Mouse (Mus musculus) CD4-positive helper T cell, adult 2 months (primary cell): ENCODE data around the gene Slc34a3.
A peak's percentile ranks its signal among the peaks of the same experiment; 100 is the strongest.

Experiments
- DNase-seq: peaks from one replicate; pipeline ENCODE4 v3.0.0-alpha.2; 2012; ENCODE audit warnings: low read depth, missing footprints, low spot score

Slc34a3 gene

DNA sequence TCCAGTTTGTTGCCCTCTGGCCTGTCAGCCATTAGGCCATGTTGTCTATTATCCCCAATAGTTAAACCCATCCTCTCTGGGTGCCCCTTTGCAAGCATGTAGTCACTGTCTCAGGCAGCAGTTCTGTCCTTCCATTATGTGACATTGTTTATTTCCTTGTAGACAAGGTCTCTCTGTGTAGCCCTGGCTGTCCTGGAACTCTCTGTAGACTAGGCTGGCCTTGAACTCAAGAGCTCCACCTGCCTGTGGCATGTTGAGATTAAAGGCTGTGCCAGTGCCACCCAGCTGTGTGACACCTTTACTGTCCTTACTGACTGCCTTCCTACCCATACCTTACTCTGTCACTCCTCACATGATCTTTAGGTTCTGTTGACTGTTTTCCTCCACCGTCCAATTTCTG, 18.2 kb upstream of the Slc34a3 start:
- DNase-seq = peak; percentile 44

GRCm38 (mm10) chr2:25246183-25247072, 12.3 kb upstream of the Slc34a3 start, which contains the start of gene AL732309.1:
AL732309.1 (minus strand) TSS chr2:25246863.
- DNase-seq = no peak

DNA sequence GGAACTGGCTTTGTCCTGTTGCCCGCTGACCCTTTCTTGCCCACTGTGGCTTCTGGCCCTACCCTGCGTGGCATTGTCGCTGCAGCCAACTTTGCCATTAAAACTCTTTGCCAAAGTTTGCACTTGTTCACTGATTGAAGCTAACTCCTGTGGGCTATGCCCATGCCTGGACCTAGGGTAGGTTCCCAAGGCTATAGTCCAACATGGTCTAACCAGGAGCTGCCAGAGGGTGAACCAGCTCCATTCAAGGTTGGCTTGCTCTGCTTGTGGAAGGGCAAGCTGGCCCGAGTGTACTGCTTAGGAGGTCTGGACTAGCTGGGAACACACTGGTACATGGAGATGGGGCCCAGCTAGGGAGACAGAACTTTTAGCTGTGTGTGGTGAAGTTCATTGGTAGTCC, 10.0 kb upstream of the Slc34a3 start:
- no peak for DNase-seq

GRCm38 (mm10) chr2:25243342-25243741, 9.2 kb upstream of the Slc34a3 start:
- DNase-seq = no peak

GRCm38 (mm10) chr2:25242101-25242506, 7.9 kb upstream of the Slc34a3 start, which contains the start of the genes Rnf208 and Cysrt1:
Rnf208 (plus strand) TSS chr2:25242255.
Cysrt1 (minus strand) TSS chr2:25242452.
- DNase-seq = peak; percentile 46

DNA sequence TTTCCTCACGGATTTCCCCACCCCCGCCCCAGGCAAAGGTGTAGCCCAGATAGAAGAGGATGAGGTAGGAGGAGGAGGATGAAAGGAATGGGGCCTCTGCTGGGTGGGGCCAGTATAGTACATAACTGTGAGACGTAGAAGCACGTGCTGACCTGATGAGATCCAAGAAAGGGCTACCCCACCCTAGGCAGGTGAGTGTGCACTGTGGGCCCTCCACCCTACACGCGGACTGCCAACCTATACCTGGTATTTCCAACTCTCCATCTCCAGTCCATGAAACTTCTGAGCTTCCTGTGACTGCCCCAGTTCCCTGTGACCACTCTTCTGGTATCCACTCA, 7.2 kb upstream of the Slc34a3 start:
- peak; percentile 36 for DNase-seq

- DNase-seq = peak; percentile 66
Observed at GRCm38 (mm10) chr2:25240723-25241437, 6.7 kb upstream of the Slc34a3 start.

DNA sequence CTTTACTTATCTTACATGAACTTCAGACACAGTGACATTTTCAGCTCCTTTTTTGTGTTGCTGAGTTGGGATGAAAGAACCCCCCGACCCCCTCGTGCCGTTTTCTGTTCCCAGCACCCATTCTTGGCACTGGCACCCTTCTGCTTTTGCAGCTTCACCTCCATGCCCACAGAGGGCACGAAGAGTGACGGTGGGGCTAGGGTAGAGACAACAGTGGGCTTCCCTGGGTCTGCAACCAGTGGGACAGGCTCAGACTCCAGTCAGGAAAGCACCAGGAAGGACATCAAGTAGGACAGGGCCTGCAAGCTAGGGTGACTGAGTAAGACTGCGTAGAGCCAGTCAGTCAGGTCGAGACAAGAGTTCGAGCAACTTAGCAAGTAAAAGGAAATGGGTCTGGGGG, 6.1 kb upstream of the Slc34a3 start:
- no peak for DNase-seq

- no peak for DNase-seq
Observed at GRCm38 (mm10) chr2:25239766-25240165, 5.6 kb upstream of the Slc34a3 start.

GRCm38 (mm10) chr2:25238106-25238505, 3.9 kb upstream of the Slc34a3 start:
- no peak for DNase-seq

DNA sequence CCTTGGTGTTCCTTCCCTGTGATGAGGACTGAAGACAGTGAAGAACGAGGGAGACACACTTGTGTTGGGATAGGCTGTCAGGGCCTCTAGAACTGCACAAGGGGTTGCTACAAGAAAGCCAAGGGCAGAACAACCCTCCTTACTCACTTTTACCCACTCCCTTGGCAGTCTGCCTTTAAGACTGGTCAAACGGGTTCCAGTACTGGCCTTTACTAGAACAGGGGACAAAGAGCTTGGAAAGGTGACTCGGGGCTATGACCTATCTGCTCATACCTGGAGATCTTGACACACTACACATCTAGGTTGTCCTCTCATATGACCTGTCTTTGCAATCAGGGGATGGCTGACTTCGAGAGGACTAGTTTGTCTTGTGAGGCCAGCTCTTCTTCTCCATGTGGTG, 3.4 kb upstream of the Slc34a3 start:
- DNase-seq = no peak

DNA sequence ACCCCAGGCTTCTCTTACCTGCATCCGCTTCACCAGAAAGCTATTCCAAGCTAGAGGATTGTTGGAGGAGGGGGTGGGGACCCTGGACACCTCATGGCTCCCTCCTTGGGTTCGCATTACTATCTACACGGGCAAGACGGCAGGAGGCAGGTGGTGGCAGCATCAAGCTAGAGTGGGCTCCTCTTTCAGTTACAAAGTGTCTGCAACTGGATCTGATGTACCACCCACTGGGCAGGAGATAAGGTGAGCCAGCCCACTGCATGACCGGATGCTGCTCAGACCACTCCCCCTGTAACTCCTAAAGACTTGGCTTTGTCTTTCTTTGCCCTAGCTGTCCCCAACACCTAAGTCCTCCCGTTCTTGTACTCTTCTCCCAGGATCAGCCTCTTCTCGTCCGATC, 2.5 kb upstream of the Slc34a3 start, which contains the start of gene Rnf224:
Gene Rnf224 (minus strand): TSS at position 174 of the 400 bp plus-strand sequence.
- no peak for DNase-seq

DNA sequence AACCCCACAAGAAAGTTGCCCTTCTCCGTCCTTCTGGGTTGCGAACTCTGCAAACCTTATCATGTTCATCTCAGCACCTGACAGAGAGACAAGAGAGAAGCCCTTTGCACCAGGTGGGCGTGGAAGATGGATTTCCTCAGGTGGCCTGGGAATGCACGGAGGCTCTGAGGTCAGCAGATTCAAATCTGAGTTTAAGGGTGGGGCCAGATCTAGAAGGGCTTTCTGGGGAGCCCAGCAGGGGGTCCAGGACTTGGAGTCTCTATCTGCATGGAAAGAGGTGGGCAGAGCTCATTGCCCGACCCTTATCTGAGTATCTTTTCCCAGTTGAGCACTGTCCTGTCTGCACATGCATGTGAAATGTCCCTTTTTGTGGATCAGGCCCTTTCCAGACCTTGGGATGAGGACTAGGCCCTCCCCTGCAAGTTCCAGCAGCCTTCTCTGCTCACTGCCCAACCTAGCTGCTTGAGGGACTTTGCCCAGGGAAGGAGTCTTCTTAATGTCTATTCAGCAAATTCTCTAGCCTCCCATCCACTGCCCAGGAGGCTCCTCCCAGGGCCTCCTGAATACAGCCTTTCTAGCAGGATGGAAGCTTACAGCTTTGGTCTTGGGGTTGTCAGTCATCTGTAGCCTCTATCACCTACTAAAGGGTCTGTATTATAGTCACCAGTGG, 522 bp upstream of the Slc34a3 start:
- no peak for DNase-seq

DNA sequence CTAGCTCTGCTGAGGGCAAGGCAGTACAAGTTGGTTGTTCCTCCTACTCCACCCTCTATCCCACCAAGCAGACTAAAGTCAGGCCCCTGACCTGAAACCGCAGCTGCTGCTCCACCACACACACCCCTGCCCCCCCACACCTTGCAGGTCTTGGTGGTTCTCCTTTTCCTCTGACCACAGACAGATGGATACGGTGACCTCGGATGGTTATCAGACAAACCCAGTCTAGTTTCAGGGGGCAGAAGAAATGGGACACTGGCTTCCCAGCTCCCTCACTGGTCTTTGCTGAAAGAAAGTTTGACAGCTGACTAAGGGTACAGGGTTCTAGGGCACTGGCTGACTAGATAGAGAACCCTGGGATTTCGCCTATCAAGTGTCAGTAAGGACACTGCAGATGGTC, 743 bp downstream of the Slc34a3 start:
- DNase-seq = no peak

DNA sequence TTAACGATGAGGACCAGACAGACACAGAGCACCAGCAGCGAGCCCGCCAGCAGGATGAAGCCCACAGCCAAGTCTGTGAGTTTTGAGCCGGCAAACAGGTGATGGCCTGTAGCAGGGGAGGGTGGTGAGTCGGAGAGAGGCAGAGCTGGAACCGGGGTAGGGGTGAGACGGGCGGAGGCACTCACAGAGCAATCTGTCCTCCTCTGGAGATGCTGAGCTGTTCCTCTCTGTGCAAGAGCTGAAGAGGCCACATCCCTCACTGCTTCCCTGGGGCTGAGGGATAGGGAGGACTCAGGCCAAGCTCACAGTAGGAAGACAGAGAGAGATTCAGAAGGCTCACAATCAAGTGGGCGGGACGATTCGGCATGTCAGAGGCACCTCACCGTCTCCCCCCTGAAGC, 3.1 kb downstream of the Slc34a3 start:
- no peak for DNase-seq

DNA sequence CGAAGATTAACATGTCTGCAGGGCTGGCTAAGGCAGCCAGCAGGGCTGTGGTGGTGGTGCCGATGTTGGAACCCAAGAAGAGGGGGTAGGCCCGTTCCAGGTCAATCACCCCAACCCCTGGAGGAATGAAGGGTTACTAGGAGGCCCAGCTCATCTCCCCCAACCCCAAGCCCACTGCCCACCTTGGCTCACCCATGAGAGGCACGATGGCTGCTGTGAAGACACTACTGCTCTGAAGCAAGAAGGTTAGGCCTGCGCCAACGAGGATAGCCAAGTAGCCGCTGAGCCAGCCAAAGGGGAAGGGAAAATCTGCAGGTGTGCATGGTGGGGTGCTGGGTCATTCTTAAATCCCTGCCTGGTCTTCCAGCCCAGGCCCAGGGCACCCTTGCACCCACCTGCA, 3.6 kb downstream of the Slc34a3 start:
- DNase-seq = no peak

DNA sequence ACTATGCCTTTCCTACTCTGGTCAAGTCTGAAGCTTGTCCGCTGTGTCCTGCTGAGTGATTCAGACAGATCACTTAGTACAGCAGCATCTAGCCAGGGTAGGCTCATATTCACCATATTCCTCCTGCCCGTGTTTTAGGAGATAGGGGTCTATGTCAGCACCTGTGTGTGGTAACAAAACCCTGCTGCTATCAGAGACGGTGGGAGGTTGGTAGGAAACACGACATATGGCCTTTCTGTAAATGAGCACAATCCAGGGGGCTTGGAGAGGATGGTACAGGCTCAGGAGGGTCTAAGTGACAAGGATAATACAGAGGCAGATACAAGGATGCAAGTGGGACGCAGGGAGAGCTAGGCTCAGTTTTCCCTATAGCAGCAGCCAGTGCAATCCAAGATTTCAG, 4.6 kb downstream of the Slc34a3 start:
- DNase-seq = no peak

GRCm38 (mm10) chr2:25228995-25229530, 5.1 kb downstream of the Slc34a3 start:
- no peak for DNase-seq

GRCm38 (mm10) chr2:25228431-25228889, 5.7 kb downstream of the Slc34a3 start:
- peak; percentile 91 for DNase-seq

DNA sequence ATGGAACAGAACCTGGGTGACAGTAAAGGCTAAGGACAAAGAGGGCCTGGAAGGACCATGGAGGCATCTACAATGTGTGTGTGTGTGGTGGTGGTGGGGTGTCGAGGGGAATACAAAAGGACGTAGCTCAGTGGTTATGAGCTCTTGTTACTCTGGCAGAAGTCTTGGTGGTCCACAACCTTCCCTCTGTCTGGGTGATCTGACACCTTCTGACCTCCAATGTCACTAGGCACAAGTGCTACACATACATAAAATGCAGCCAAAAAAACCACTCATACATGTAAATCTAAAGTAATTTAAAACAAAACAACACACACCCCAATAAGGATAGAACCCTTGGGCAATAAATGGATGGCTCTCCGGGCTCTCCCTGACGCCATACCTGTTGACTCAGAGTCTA, 6.8 kb downstream of the Slc34a3 start:
- DNase-seq = no peak

GRCm38 (mm10) chr2:25226864-25227263, 7.3 kb downstream of the Slc34a3 start:
- no peak for DNase-seq
